Mouse (Mus musculus): ENCODE measurements around the gene Mafk.
A peak's percentile ranks its signal among the peaks of the same experiment; 100 is the strongest.

Mafk gene

GRCm38 (mm10) chr5:139817292-139817691 lies 26.0 kb downstream of the Mafk start:
- no peak for DNase-seq (ENCODE audit: low read depth, low spot score)

- DNase-seq (ENCODE audit: low read depth, low spot score): no peak
These were observed 26.7 kb downstream of the Mafk start for GRCm38 (mm10) chr5:139818056-139818455.

- no peak for DNase-seq (ENCODE audit: low read depth, low spot score)
These were observed 27.5 kb downstream of the Mafk start for GRCm38 (mm10) chr5:139818801-139819200.

- no peak for DNase-seq (ENCODE audit: low read depth, low spot score)
These were observed 28.3 kb downstream of the Mafk start, which contains the start of gene Tmem184a for GRCm38 (mm10) chr5:139819538-139820181. Tmem184a (minus strand) TSS chr5:139819917.

- DNase-seq (ENCODE audit: low read depth, low spot score): no peak
These were observed 30.4 kb downstream of the Mafk start for GRCm38 (mm10) chr5:139821466-139822459.

- no peak for DNase-seq (ENCODE audit: low read depth, low spot score)
These were observed 33.2 kb downstream of the Mafk start for GRCm38 (mm10) chr5:139824531-139824930.

- no peak for DNase-seq (ENCODE audit: low read depth, low spot score)
These were observed 34.6 kb downstream of the Mafk start for GRCm38 (mm10) chr5:139825947-139826346.

- DNase-seq (ENCODE audit: low read depth, low spot score): peak; percentile 71
These were observed 35.2 kb downstream of the Mafk start, which contains the start of the genes Gm26938 and Psmg3 for GRCm38 (mm10) chr5:139826357-139827055. Gm26938 (minus strand) TSS chr5:139826407. Psmg3 (minus strand) TSS chr5:139826885.

- DNase-seq (ENCODE audit: low read depth, low spot score): no peak
These were observed 36.3 kb downstream of the Mafk start for GRCm38 (mm10) chr5:139827593-139827992.

GRCm38 (mm10) chr5:139829384-139829783 lies 38.1 kb downstream of the Mafk start:
- DNase-seq (ENCODE audit: low read depth, low spot score): no peak

GRCm38 (mm10) chr5:139830734-139831133 lies 39.4 kb downstream of the Mafk start:
- no peak for DNase-seq (ENCODE audit: low read depth, low spot score)

- DNase-seq (ENCODE audit: low read depth, low spot score): no peak
These were observed 40.8 kb downstream of the Mafk start for GRCm38 (mm10) chr5:139832125-139832524.

- DNase-seq (ENCODE audit: low read depth, low spot score): no peak
These were observed 44.4 kb downstream of the Mafk start for GRCm38 (mm10) chr5:139835706-139836105.

- DNase-seq (ENCODE audit: low read depth, low spot score): no peak
These were observed 47.2 kb downstream of the Mafk start for GRCm38 (mm10) chr5:139838476-139838892.

GRCm38 (mm10) chr5:139839142-139839541 lies 47.8 kb downstream of the Mafk start:
- DNase-seq (ENCODE audit: low read depth, low spot score): no peak

- no peak for DNase-seq (ENCODE audit: low read depth, low spot score)
These were observed 58.5 kb downstream of the Mafk start for GRCm38 (mm10) chr5:139849626-139850320.
